Mouse (Mus musculus) stomach, postnatal 0 days (tissue): ENCODE results near the gene Efcab10.

ENCODE experiments used
- CTCF ChIP-seq: IDR thresholded peaks from 2 replicates; pipeline ENCODE4 v1.5.1; 2016; ENCODE audit warnings: antibody characterized with exemption, low read depth, mild to moderate bottlenecking, moderate library complexity
- EP300 ChIP-seq: optimal IDR thresholded peaks from 2 replicates; pipeline ENCODE3; 2016; ENCODE audit warnings: antibody characterized with exemption

GRCm38 (mm10) chr12:33379624-33380445, 14.8 kb upstream of the Efcab10 start:
- TF ChIP-seq CTCF (peak; percentile 80), EP300 (no peak)
